Mouse (Mus musculus) liver, embryonic 16.5 days (tissue): ENCODE results near the gene Gsdma. TPM values are rescaled to one million over a fixed set of nuclear protein-coding genes. Genes with fewer than 3 reads are reported as not detected.
"Not testable (repeated sequence)": the region's sequence is repeated elsewhere in the genome, so short reads cannot be mapped to it uniquely, and the experiment has no call there.

ENCODE experiments used
- ATAC-seq: fragments of 200-750 bp; cut with Nextera tagmentation; 2 replicates; pipeline ENCODE4 v1.8.0; 2017; ENCODE audit warnings: low read depth, mild to moderate bottlenecking, moderate number of reproducible peaks, moderate library complexity
- H3K27ac ChIP-seq: fragments of 300-500 bp; sonication (generic); 2 replicates; pipeline ENCODE4 v1.5.1; 2014; ENCODE audit warnings: mild to moderate bottlenecking, low read length
- H3K27me3 ChIP-seq: fragments of 300-500 bp; sonication (generic); 2 replicates; pipeline ENCODE4 v1.6.1; 2014; ENCODE audit warnings: low read depth, low read length, mixed read lengths; ENCODE audit not compliant: control insufficient read depth, insufficient read depth
- H3K36me3 ChIP-seq: fragments of 300-500 bp; sonication (generic); 2 replicates; pipeline ENCODE4 v1.6.1; 2014; ENCODE audit warnings: mild to moderate bottlenecking; ENCODE audit not compliant: control insufficient read depth, insufficient read depth
- H3K4me1 ChIP-seq: fragments of 300-500 bp; sonication (generic); 2 replicates; pipeline ENCODE4 v1.6.1; 2014; ENCODE audit warnings: low read depth, low read length, mixed read lengths; ENCODE audit not compliant: control insufficient read depth
- H3K4me2 ChIP-seq: fragments of 300-500 bp; sonication (generic); 2 replicates; pipeline ENCODE4 v1.6.1; 2014; ENCODE audit warnings: low read depth, low read length, mixed read lengths
- H3K4me3 ChIP-seq: fragments of 300-500 bp; sonication (generic); 2 replicates; pipeline ENCODE4 v1.5.1; 2014; ENCODE audit warnings: low read depth, mild to moderate bottlenecking, low read length
- H3K9ac ChIP-seq: fragments of 300-500 bp; sonication (generic); 2 replicates; pipeline ENCODE4 v1.6.1; 2014; ENCODE audit warnings: low read depth, low read length
- H3K9me3 ChIP-seq: fragments of 300-500 bp; sonication (generic); replicated peaks from 2 replicates; pipeline ENCODE4 v1.6.1; 2016; ENCODE audit warnings: low read length; ENCODE audit not compliant: control insufficient read depth
- WGBS: fragments of 180-500 bp; shearing (Covaris S2); extraction: QIAGEN DNeasy Blood & Tissue Kit; methylation state at CpG from one replicate; pipeline ENCODE4 v1.1.7; 2014; ENCODE audit not compliant: insufficient replicate concordance; 5-methylcytosine and 5-hydroxymethylcytosine counted together
- polyA plus RNA-seq: library from polyadenylated mRNA; unstranded; fragments of >200 nt; fragmentation: Nextera tagmentation; extraction: Ambion mirVana; gene quantifications from 2 replicates; pipeline ENCODE4 v1.2.1, GENCODE M21; 2015

Gsdma gene
- polyA plus RNA-seq, 1 experiment from 2014 or later = 0.04 TPM

DNA sequence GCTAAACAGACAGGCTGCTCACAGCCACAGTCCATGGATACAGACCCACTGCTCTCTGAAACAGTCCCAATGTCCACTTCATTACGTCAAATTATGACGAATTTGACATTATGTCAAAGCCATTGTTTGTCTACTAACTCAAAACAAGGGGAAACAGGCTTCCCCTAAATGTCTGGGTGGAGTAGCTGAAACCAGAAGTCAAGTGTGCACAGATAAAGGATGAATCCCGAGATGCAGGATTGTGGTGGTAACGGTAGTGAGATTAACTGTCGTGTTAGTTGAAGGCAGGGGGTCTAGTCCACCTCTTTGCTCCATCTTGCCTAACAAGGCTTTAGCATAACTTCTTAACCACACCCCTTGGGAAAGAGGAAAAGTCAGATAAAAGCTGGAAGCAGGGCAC lies 8.3 kb downstream of the Gsdma start:
- H3K9me3 ChIP-seq = no peaks in the 10 kb centered on the region
- H3K4me1 ChIP-seq = peaks cover 15% of the 10 kb centered on the region
- no peak overlapping the region for H3K4me3 ChIP-seq
- no peaks in the 10 kb centered on the region for H3K36me3 ChIP-seq
- H3K27ac ChIP-seq = no peak overlapping the region
- H3K4me2 ChIP-seq = no peak overlapping the region
- ATAC-seq = no peak
- H3K27me3 ChIP-seq = peaks cover 2% of the 10 kb centered on the region; the same call in 1 of the 2 replicates
- WGBS = 36% methylated on average over 5 of the region's 5 CpGs
- no peak overlapping the region for H3K9ac ChIP-seq

DNA sequence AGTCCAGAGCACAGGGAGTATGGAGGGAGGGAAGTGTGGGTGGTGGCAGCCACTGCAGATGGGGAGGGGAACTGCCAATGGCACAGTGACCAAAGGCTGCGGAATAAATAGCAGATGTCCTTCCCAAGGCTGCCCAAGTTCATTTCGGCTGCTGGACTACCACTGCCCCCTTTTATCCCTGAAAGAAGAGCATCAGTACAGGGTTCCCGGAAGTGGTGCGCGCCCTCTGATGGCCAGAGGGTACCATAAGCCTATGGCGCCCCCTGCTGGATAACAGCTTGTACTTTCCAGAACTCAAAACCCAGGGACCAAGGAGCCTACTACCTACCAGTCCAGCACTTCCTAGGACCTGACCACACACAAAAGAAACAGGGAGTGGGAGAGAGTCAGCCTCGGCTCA lies 9.0 kb downstream of the Gsdma start:
- not testable (repeated sequence) for H3K4me3 ChIP-seq, H3K9me3 ChIP-seq, H3K27me3 ChIP-seq, H3K27ac ChIP-seq, H3K36me3 ChIP-seq, H3K9ac ChIP-seq, H3K4me2 ChIP-seq
- peak; percentile 30; the same call in 1 of the 2 replicates for ATAC-seq
- H3K4me1 ChIP-seq = peaks cover 15% of the 10 kb centered on the region
- WGBS = 3% methylated on average over 6 of the region's 7 CpGs

DNA sequence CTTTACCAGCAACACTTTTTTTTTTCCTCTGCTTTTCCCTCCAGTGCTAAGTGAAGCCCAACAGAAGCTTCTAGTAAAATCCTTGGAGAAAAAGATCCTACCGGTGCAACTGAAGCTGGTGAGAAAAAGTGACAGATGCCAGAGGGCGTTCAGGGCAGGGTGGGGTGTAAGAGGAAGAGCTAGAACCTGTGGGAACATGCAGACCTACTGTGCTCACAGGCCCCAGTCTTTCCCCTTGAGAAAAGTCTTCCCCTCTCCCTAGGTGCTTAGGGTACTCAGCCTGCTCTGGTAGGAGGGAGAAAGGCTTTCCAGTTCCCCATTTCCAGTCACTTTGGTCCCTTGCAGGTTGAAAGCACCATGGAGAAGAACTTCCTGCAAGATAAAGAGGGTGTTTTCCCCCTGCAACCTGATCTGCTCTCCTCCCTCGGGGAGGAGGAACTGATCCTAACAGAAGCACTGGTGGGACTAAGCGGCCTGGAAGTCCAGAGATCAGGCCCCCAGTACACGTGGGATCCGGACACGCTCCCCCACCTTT lies 11.7 kb downstream of the Gsdma start:
- no peak overlapping the region for H3K9ac ChIP-seq
- no peak overlapping the region for H3K4me3 ChIP-seq
- no peak overlapping the region for H3K27ac ChIP-seq
- no peaks in the 10 kb centered on the region for H3K9me3 ChIP-seq
- no peak for ATAC-seq
- H3K4me2 ChIP-seq = no peak overlapping the region
- H3K36me3 ChIP-seq = no peaks in the 10 kb centered on the region
- WGBS = 31% methylated on average over 7 of the region's 7 CpGs
- peaks cover 15% of the 10 kb centered on the region for H3K4me1 ChIP-seq
- H3K27me3 ChIP-seq = no peaks in the 10 kb centered on the region

DNA sequence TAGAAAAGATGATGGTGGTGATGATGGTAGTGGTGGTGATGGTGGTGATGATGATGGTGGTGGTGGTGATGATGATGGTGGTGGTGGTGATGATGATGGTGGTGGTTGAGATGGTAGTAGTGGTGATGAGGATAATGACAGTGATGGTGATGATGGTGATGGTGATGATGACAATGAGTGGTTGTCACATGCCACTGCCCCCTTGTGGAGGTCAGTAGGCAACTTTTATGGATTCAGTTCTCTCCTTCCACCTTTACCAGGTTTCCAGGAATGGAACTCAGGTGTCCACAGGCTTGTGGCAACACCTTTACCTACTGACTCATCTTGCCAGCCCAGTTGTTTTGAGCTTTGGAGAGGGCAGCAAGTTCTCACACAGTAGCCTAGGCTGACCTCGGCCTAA lies 15.9 kb downstream of the Gsdma start:
- no peak for ATAC-seq
- Histone ChIP-seq H3K4me3 (no peak overlapping the region), H3K36me3 (no peaks in the 10 kb centered on the region), H3K9ac (no peak overlapping the region), H3K27ac (no peak overlapping the region), H3K9me3 (no peaks in the 10 kb centered on the region), H3K4me2 (no peak overlapping the region), H3K4me1 (peaks cover 12% of the 10 kb centered on the region), H3K27me3 (no peaks in the 10 kb centered on the region)
- WGBS = 89% methylated on average over 1 of the region's 1 CpGs

DNA sequence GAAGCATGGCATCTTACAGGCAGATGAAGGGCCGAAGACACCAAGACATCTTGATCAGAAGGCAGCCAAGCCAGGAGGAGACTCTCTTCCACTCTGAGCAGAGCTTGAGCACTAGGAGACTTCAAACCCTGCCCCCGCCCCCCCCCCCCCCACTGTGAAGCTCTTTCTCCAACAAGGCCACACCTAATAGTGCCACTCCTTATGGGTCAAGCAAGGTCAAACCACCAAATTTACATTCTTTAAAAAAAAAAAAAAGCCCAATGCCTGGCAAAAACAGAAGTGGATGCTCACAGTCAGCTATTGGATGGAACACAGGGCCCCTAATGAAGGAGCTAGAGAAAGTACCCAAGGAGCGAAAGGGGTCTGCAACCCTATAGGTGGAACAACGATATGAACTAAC lies 16.4 kb downstream of the Gsdma start:
- not testable (repeated sequence) for H3K9me3 ChIP-seq, H3K9ac ChIP-seq, H3K27ac ChIP-seq, H3K36me3 ChIP-seq, ATAC-seq, H3K4me2 ChIP-seq, H3K4me3 ChIP-seq, H3K27me3 ChIP-seq
- WGBS = 72% methylated on average over 4 of the region's 4 CpGs
- peaks cover 12% of the 10 kb centered on the region for H3K4me1 ChIP-seq

DNA sequence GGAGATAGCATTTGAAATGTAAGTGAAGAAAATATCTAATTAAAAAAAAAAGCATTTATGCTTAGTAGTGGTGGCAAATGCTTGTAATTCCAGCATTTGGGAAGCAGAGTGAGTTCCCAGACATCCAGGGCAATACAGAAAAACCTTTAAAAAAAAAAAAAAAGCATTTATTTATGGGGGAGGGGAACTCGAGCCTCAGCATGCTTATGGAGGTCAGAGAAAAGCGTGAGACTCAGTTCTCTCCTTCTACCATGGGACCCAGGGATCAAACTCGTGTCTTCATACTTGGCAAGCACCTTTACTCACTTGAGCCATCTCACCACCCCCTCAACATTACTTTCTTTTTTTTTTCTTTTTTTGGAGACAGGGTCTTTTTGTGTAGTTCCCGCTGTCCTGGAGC lies 17.0 kb downstream of the Gsdma start:
- ATAC-seq = no peak
- no peak overlapping the region for H3K4me2 ChIP-seq
- no peak overlapping the region for H3K27ac ChIP-seq
- H3K27me3 ChIP-seq = no peaks in the 10 kb centered on the region
- 71% methylated on average over 4 of the region's 4 CpGs for whole genome bisulfite sequencing
- H3K9ac ChIP-seq = no peak overlapping the region
- H3K9me3 ChIP-seq = no peaks in the 10 kb centered on the region
- H3K36me3 ChIP-seq = peaks cover 5% of the 10 kb centered on the region
- H3K4me1 ChIP-seq = peaks cover 12% of the 10 kb centered on the region
- H3K4me3 ChIP-seq = no peak overlapping the region

DNA sequence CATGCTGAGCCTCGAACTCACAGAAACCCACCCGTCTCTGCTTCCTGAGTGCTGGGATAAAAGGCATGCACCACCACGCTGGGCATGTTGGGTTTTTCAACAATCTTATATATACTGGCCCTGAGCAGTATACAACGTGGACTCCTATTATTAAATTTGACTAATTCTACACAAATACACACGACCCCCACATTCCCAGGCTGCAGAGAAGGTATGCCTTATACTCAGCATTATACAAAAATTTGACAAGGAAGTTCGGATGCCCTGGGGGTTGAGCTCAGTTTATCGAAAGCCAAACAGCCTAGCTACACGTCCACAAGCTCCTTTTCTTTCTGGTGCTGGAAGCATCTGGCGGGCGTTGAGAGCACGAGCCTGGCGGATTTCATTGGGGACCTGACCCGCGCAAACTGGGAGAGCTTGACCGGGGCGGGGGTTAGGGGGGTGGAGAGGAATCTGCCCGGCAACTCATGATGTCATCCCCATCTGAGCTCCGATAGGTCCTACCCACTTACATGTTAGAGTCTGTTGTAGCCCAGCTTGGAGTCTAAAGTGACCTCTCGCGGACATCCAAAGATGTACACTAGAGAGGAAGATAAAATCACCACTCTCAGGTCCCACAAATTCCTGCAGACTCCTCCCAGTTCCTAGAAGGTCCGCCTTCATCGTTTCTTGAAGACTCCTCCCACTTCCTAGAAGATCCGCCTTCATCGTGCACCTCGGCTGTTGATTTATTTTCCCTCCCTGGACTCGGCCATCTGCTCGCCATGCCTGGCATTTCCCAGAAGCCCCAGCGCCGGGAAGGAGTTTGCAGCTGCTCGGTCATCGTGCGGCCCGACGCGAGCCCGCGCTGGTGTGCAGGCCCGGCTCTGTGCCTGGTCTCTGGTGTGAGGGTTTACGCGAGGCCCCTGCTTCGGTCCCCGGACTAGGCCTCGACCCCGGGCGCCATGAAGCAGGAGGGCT lies 17.9 kb downstream of the Gsdma start, which contains the start of gene Psmd3:
TSS of gene Psmd3 (plus strand) at position 769 of the 960 bp plus-strand sequence.
- peak; percentile 92 for ATAC-seq
- 3% methylated on average over 45 of the region's 45 CpGs for WGBS
- peak within 1 kb of the TSS; percentile 73 for H3K27ac ChIP-seq

DNA sequence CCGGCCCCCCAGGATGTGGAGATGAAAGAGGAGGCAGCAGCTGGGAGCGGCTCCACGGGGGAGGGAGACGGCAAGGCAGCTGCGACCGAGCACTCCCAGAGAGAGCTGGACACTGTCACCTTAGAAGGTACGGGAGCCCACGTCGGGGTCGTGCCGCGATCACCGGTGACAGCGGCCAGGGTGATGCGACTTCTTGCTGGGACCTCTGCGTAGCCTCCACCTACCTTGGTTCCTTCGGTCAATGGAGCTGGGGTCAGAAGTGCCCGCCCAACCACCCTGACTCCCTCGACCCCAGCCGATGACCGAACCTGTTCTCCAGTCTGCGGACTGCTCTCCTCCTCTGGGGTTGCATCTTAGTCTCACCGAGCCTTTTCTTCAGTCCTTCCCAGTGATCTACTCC lies 18.7 kb downstream of the Gsdma start:
- peak overlapping the region; percentile 68 for H3K27ac ChIP-seq
- H3K4me2 ChIP-seq = peak overlapping the region; percentile 88
- peak overlapping the region; percentile 96 for H3K9ac ChIP-seq
- 0% methylated on average over 23 of the region's 23 CpGs for WGBS
- peak overlapping the region; percentile 94 for H3K4me3 ChIP-seq
- no peaks in the 10 kb centered on the region for H3K9me3 ChIP-seq
- H3K4me1 ChIP-seq = peaks cover 12% of the 10 kb centered on the region
- peaks cover 21% of the 10 kb centered on the region for H3K36me3 ChIP-seq
- H3K27me3 ChIP-seq = no peaks in the 10 kb centered on the region
- ATAC-seq = peak; percentile 19

More for the DNA sequence above, 17.9 kb downstream of the Gsdma start, which contains the start of gene Psmd3:
- Histone ChIP-seq H3K9me3 (no peaks in the 10 kb centered on the region), H3K27me3 (no peaks in the 10 kb centered on the region), H3K4me1 (peaks cover 12% of the 10 kb centered on the region), H3K4me2 (peak within 1 kb of the TSS; percentile 88), H3K36me3 (peaks cover 13% of the 10 kb centered on the region), H3K9ac (peak within 1 kb of the TSS; percentile 96), H3K4me3 (peak within 1 kb of the TSS; percentile 94)

DNA sequence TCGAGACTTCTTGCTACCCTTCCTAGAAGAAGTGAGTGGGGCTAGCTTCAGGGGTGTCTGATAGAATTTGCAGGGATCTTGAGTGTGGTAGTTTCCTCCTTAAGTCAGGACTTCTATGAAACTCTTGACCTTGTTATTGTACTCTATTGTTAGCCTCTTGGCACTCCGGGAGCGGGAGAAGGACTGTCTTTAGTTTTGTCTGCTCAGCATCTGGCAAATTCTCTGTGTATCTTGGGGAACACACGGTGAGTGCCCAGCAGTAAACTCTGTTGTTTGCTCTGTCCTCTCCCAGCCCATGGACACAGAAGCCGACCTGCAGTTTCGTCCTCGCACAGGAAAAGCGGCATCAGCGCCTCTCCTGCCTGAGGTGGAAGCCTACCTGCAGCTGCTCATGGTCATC lies 21.5 kb downstream of the Gsdma start:
- 82% methylated on average over 9 of the region's 9 CpGs for WGBS

More for the DNA sequence above, 21.5 kb downstream of the Gsdma start:
- Histone ChIP-seq H3K4me1 (peaks cover 12% of the 10 kb centered on the region), H3K4me3 (no peak overlapping the region), H3K36me3 (peaks cover 38% of the 10 kb centered on the region), H3K9ac (no peak overlapping the region), H3K9me3 (no peaks in the 10 kb centered on the region), H3K27me3 (no peaks in the 10 kb centered on the region), H3K27ac (no peak overlapping the region), H3K4me2 (no peak overlapping the region)
- ATAC-seq = no peak
